Mouse (Mus musculus): Measurements from ENCODE around the gene Spty2d1.
"Not testable (repeated sequence)": the region's sequence is repeated elsewhere in the genome, so short reads cannot be mapped to it uniquely, and the experiment has no call there.

- TF ChIP-seq POLR2A (IDR thresholded peaks at IDR 0.05; ENCODE audit: insufficient read depth, low read depth, low read length); CTCF (IDR thresholded peaks at IDR 0.05): not testable (repeated sequence)
Observed at GRCm38 (mm10) chr7:47026899-47027298, 18.7 kb upstream of the Spty2d1 start.

Measured in heart, adult 2 months (tissue).